Mouse (Mus musculus) heart, adult 18-20 months (tissue): ENCODE measurements around the gene Tmem200b. TPM values are rescaled to one million over a fixed set of nuclear protein-coding genes. Genes with fewer than 3 reads are reported as not detected.

Experiments
- DNase-seq, 2 experiments: peaks; one replicate each; pipeline ENCODE4 v3.0.0; 2021 to 2022; ENCODE audit warnings: mixed read lengths in 1 of 2
- total RNA-seq, 2 experiments: library from RNA; stranded (reverse); gene quantifications; 2 replicates each; pipeline ENCODE4 v1.2.3; 2021

The Tmem200b gene
- total RNA-seq, 2 experiments from 2014 or later: 5.6 to 6.7 TPM

GRCm38 (mm10) chr4:131950657-131951056 is 29.1 kb downstream of the Tmem200b start:
- DNase-seq: no peak

- DNase-seq: no peak
These were observed 35.6 kb downstream of the Tmem200b start for GRCm38 (mm10) chr4:131957161-131957560.

- DNase-seq: no peak
These were observed 47.3 kb downstream of the Tmem200b start for GRCm38 (mm10) chr4:131968873-131969272.

- DNase-seq: no peak
These were observed 48.8 kb downstream of the Tmem200b start for GRCm38 (mm10) chr4:131970244-131970853.

Other genes starting within 250 kb of the Tmem200b start
- 1 to 10 TPM; 4.6 to 9.5 TPM for gene Ptpru, start 83.5 kb upstream of the Tmem200b start, total RNA-seq
- gene Mecr, start 78.3 kb upstream of the Tmem200b start, total RNA-seq: 10 to 100 TPM; 25.0 to 32.3 TPM
- gene Srsf4, start 48.2 kb upstream of the Tmem200b start, total RNA-seq: 10 to 100 TPM; 31.2 to 32.9 TPM
- under 1 TPM in 1 of 2 experiments, not detected in 1; 0.13 TPM for gene Gm10300, start 152.9 kb downstream of the Tmem200b start, total RNA-seq
- gene Epb41, start 153.6 kb downstream of the Tmem200b start, total RNA-seq: 100 to 1,000 TPM; 110 to 142 TPM
- under 1 TPM; 0.17 to 0.18 TPM for gene Oprd1, start 222.7 kb downstream of the Tmem200b start, total RNA-seq